Mouse (Mus musculus) embryo, embryonic 11 days (tissue): ENCODE measurements around the gene Txndc9.
"Not testable (repeated sequence)": the region's sequence is repeated elsewhere in the genome, so short reads cannot be mapped to it uniquely, and the experiment has no call there.

Experiments
- DNase-seq: peaks from one replicate; pipeline ENCODE4 v3.0.0-alpha.2; 2015

Gene Txndc9

GRCm38 (mm10) chr1:37997867-37998266 lies at the start of gene Txndc9, which contains the start of gene Eif5b:
Gene Txndc9, minus strand, starts transcription at chr1:37997893.
Gene Eif5b, plus strand, starts transcription at chr1:37998010.
- DNase-seq: peak; percentile 100

GRCm38 (mm10) chr1:38038898-38039297 lies 41.2 kb upstream of the Txndc9 start:
- DNase-seq: no peak

- DNase-seq: no peak
These were observed 39.7 kb upstream of the Txndc9 start for GRCm38 (mm10) chr1:38037375-38037774.

- no peak for DNase-seq
These were observed 37.8 kb upstream of the Txndc9 start for GRCm38 (mm10) chr1:38035521-38035920.

GRCm38 (mm10) chr1:38031391-38031790 lies 33.7 kb upstream of the Txndc9 start:
- no peak for DNase-seq

- no peak for DNase-seq
These were observed 29.6 kb upstream of the Txndc9 start for GRCm38 (mm10) chr1:38027301-38027700.

GRCm38 (mm10) chr1:38014551-38015203 lies 17.0 kb upstream of the Txndc9 start:
- no peak for DNase-seq

- DNase-seq: no peak
These were observed 14.8 kb upstream of the Txndc9 start for GRCm38 (mm10) chr1:38012509-38012908.

GRCm38 (mm10) chr1:38012104-38012503 lies 14.4 kb upstream of the Txndc9 start:
- DNase-seq: no peak

GRCm38 (mm10) chr1:38011647-38012046 lies 14.0 kb upstream of the Txndc9 start:
- no peak for DNase-seq

- DNase-seq: no peak
These were observed 9.0 kb upstream of the Txndc9 start for GRCm38 (mm10) chr1:38006741-38007140.

- no peak for DNase-seq
These were observed 5.4 kb upstream of the Txndc9 start for GRCm38 (mm10) chr1:38003046-38003445.

- no peak for DNase-seq
These were observed 4.3 kb upstream of the Txndc9 start for GRCm38 (mm10) chr1:38001956-38002355.

GRCm38 (mm10) chr1:38000844-38001243 lies 3.2 kb upstream of the Txndc9 start:
- no peak for DNase-seq

- no peak for DNase-seq
These were observed 1.9 kb upstream of the Txndc9 start for GRCm38 (mm10) chr1:37999552-37999951.

GRCm38 (mm10) chr1:37998371-37999199 lies 892 bp upstream of the Txndc9 start:
- DNase-seq: peak; percentile 34

- peak; percentile 99 for DNase-seq
These were observed 712 bp downstream of the Txndc9 start for GRCm38 (mm10) chr1:37996877-37997484.

GRCm38 (mm10) chr1:37996226-37996625 lies 1.5 kb downstream of the Txndc9 start:
- no peak for DNase-seq

- DNase-seq: no peak
These were observed 9.8 kb downstream of the Txndc9 start for GRCm38 (mm10) chr1:37987856-37988255.

GRCm38 (mm10) chr1:37985764-37986323 lies 11.8 kb downstream of the Txndc9 start:
- peak; percentile 34 for DNase-seq

- no peak for DNase-seq
These were observed 13.4 kb downstream of the Txndc9 start for GRCm38 (mm10) chr1:37984326-37984725.

- DNase-seq: no peak
These were observed 20.4 kb downstream of the Txndc9 start for GRCm38 (mm10) chr1:37977303-37977702.

- not testable (repeated sequence) for DNase-seq
These were observed 21.0 kb downstream of the Txndc9 start for GRCm38 (mm10) chr1:37976666-37977065.
